Mouse (Mus musculus) ovary, postnatal 36 days (tissue): Measurements from ENCODE around the gene Grin2d.
A peak's percentile ranks its signal among the peaks of the same experiment; 100 is the strongest.

ENCODE experiments used
- DNase-seq: peaks from one replicate; pipeline ENCODE4 v3.0.0; 2022; ENCODE audit warnings: low spot score, mixed read lengths

Gene Grin2d

DNA sequence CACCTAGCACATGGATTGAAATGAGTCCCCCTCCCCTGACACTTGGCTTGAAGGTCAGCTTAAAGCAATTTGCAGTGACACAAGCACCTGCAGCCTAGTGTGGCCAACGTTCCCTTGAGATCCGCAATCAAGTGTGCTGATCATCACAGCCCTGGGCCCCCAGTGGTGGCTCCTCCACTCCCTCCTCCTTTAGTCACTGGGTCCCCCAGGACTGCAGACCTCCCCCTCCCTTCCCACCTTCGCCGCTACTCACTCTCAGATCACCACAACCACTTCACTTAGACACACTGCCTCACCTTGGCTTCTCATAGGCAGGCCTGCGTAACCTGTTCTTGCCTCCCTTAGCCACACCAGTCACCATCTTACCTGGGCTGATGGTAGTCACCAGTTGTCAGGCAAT, 72.2 kb downstream of the Grin2d start:
- DNase-seq: no peak

DNA sequence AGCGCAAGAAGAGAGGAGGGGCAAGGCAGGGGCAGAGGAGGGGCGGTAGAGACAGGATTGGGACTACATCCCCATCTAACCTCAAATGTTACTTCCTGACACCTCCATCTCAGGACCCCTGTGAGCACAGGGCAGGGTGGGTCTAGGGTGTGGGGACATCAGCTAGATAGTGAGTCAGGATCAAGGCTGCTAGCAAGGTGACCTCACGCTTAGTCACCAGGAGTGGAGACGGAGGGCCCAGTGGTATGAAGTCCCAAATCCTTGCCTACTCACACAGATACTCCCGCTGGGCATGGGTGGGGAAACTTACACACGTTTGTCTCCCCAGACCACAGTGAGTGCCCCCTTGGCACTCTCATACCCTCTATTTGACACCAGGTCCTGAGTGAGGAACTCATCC, 75.6 kb downstream of the Grin2d start:
- DNase-seq: no peak

DNA sequence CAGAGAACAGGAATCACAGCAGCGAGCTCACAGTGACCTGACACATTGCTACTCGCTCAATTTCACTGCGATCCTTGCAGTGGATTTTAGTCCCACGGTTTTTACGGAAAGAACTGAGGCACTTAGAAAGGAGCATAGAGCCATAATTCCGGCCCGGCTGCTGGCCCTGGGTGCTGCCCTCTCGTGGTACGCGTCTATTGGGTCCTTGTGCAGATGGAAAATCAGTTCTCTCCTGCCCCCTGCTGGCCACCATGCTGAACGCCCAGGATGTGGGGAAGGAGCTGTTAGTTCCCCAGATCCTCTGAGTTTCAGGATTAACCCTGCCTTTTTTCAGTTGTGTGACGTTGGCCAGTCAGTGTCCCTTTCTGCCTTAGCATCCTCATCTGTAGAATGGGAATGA, 76.8 kb downstream of the Grin2d start:
- peak; percentile 89 for DNase-seq

DNA sequence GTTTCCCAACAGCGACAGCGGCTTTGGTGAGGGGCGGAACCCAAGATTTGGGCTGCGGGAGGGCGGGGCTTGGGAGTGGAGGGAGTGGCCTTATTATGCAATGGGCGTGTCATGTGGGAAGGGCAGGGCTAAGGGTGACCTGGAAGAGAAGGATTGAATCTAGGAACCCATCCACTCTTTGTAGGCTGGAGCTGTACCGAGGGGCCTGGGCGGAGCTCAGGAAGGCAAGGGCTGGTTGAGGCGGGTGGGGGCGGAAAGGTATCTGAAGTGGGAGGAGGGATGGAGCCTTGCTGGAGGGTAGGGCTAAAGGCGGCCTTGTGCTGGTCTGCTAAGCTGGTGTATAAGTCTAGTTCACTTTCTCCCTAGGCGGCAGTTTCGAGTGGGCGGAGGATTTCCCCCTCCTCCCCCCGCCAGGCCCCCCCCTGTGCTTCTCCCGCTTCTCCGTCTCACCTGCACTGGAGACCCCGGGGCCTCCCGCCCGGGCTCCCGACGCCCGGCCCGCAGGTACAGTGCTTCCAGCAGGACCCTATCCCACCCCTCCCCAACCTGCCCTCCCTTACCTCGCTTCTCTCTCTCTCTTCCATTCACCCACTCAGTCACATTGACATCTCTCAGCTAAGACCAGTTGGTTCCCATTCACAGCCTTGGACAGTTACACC, 77.5 kb downstream of the Grin2d start:
- no peak for DNase-seq

DNA sequence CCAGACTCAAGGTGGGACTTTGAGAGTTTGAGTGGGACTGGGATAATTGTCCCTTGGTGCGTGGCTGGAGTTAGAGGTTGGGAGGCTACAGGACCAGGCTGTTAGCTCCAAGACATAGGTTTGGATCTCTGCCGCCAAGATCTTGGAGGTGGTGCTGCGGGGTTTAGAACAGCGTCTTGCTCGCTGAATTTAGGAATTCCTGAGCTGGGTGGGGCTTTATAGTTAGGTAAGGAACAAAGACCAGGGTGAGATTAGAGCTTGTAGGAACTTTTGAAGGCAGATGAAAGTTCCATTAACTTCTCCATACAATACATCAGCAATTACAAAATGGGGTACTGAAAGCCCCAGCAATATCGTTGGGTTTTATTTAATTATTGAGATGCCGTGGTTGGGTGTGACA, 78.2 kb downstream of the Grin2d start:
- no peak for DNase-seq

DNA sequence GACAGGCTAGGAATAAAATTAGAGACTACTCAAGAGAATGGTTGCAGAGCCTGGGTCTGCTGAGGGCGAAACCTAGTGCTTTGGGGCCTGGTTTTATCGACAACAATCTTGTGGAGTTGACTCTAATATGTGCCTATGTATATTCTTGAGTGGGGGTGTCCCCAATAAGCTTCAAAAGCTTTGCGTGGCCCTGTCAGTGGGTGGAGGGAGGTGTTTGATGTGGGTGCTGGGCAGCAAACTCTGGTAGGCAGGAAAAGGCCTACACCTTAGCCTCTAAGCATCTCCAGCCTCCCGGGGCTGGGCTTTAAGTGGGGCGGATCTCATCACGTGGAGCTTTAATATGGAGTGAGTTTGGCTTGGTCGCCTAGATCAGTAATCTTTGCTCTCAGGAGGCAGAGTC, 79.2 kb downstream of the Grin2d start:
- DNase-seq: no peak

DNA sequence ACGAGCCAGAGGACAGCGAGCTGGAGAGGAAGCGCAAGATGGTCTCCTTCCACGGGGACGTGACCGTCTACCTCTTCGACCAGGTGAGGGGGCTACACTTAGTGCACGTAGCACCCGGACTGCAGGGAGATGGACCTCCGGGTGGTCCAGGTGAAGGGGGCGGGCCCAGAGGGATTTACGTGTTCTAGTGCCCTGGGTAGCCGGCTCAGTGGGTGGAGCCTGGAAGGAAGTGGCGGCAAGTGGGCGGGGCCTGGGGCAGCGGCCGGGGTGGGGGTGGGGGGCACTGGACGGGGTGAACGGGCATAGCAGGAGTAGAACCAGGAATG, 79.7 kb downstream of the Grin2d start:
- DNase-seq: no peak

DNA sequence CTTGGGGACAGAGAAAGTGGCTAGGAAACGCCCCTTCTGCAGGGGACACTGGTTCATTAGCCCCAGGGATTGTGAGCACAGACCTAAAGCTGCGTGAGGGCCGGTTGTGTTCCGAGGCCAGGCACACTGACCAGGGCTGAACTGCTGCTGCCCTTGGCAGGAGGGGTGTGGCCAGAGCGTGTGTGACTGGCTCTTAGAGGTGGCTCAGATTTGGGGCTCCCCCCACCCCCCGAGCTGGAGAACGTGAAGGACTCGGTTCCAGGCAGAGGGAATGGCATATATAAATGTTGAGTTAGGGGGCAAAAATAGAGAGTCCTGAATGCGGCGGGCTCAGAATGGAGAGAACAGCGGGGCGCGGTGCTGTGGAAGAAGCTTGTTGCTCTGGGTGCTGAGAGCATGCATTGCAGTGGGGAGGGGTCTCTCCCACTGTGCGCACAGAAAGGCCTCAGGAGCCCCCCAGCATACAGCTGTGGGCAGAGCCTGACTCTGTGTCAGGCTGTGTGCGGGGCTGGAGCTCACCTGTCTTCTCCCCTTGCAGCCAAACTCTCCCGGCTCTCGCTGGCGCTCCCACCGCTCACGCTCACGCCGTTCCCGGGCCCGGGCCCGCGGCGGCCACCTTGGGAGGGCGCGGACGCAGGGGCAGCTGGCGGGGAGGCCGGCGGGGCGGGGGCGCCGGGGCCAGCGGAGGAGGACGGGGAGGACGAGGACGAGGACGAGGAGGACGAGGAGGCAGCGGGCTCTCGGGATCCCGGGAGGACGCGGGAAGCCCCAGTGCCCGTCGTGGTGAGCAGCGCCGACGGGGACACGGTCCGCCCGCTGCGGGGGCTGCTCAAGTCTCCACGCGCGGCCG, 80.3 kb downstream of the Grin2d start:
- no peak for DNase-seq

DNA sequence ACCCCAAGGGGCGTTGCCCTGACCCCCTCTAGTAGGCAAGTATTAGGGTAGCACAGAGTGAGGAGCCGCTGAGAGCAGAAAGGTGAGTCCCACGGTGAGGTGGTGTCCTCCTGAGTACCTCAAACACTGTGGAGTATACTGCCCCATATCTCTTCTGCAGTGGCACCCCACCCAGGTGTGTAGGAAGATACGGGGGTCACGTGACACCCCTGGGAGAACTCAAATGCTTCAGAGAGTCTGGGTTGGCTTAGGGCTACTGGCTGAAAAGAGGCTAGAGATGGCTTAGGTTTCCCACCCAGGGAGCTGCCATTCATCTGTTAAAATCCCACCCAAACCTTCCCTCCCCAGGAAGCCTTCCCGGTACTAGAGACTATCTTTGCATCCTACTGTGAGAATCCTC, 81.2 kb downstream of the Grin2d start:
- no peak for DNase-seq

DNA sequence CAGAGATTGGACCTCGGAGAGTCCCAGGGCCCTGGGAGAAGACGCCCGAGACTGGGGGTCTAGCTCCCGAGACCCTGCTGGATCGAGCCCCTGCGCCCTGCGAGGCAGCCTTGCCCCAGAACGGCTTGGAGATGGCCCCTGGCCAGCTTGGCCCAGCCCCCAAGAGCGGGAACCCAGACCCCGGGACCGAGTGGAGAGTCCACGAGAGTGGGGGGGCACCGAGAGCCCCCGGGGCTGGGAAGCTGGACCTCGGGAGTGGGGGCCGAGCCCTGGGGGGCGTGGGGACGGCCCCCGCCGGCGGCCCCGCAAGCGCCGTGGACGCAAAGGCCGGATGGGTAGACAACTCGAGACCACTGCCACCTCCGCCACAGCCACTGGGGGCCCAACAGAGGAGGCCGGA, 83.2 kb downstream of the Grin2d start:
- no peak for DNase-seq

DNA sequence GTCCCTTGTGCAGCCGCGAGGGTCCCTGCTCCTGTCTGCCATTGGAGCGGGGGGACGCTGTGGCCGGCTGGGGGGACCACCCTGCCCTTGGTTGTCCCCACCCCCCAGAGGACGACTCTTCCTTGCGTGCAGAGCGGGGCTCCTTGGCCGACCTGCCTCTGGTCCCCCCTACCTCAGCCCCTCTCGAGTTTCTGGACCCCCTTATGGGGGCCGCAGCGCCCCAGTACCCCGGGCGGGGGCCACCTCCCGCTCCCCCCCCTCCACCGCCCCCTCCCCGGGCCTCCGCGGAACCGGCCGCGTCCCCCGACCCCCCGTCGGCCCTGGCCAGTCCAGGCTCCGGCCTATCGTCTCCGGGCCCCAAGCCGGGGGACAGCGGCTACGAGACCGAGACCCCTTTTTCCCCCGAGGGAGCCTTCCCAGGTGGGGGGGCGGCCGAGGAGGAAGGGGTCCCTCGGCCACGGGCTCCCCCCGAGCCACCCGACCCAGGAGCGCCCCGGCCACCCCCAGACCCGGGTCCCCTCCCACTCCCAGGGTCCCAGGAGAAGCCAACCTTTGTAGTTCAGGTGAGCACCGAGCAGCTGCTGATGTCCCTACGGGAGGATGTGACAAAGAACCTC, 84.1 kb downstream of the Grin2d start:
- no peak for DNase-seq

DNA sequence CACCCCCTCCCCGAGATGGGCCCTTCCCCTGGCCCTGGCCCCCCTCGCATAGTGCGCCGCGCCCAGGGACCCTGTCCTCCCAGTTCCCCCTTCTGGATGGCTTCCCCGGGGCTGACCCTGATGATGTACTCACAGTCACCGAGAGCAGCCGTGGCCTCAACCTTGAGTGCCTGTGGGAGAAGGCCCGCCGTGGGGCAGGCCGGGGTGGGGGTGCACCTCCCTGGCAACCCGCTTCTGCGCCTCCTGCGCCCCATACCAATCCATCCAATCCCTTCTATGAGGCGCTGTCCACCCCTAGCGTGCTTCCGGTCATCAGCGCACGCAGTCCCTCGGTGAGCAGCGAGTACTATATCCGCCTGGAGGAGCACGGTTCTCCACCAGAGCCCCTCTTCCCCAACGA, 84.9 kb downstream of the Grin2d start:
- no peak for DNase-seq

DNA sequence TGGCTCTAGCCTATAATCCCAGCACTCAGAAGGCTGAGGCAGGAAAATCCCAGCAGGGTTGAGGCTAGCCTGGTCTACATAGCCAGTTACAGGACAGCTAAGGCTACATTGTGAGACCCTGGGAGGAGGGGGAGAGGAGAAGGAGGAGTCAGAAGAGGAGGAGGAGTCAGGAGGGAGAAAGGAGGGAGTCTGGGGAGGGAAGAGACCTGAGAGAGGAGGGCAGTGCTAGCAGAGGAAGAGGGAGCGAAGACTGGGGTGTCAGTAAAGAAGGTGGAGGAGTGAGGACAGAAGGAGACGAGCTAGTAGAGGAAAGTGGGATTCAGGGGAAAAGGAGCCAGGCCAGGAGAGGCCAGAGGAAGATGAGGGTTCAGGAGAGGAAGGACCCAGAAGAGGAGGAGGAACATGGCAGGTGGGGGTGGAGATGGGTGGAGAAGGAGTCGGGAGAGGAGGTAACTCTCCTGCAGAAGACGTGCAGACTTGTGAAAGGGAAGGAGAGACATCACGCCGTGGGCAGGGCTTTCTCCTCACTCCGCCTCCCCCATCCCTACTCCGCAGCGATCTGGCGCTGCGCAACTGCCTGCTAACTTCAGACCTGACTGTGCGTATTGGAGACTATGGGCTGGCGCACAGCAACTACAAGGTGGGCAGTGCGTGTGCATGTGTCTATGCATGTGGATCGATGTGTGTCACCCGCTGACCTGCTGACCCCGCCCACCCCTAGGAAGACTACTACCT, 86.3 kb downstream of the Grin2d start:
- no peak for DNase-seq

DNA sequence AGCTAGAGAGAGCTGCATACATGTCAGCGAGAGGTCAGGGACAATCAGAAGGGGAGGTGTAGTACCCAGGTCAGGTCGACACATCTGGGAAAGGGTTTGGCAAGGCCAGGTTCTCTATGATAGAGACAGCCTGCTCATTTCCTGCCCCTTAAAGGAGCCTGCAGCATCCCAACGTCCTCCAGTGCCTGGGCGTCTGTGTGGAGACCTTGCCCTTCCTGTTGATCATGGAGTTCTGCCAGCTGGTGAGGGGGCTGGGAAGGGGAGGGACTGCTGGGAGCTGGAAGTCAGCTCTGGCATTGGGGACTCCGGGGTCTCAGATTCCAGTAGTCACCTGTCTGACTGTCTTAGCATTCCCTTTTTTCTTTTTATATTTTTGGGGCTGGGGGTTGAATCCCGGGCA, 87.5 kb downstream of the Grin2d start:
- no peak for DNase-seq

DNA sequence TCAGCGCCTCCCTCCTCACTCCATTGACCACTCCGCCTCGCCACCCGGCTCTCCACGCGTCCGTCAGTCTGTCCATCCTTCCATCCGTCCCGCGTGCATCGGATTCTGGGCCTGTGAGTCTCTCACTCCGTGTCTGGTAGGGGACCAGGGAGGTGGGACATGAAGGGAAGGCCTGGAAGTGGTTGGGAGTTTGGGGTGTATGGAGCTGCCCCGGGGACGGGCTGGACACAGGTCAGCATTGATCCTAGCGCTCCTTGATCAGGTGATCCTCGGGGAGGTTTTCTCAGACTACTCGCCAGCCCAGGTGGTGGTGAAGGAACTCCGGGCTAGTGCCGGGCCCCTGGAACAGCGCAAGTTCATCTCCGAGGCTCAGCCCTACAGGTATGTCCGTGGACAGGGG, 90.5 kb downstream of the Grin2d start:
- DNase-seq: no peak

DNA sequence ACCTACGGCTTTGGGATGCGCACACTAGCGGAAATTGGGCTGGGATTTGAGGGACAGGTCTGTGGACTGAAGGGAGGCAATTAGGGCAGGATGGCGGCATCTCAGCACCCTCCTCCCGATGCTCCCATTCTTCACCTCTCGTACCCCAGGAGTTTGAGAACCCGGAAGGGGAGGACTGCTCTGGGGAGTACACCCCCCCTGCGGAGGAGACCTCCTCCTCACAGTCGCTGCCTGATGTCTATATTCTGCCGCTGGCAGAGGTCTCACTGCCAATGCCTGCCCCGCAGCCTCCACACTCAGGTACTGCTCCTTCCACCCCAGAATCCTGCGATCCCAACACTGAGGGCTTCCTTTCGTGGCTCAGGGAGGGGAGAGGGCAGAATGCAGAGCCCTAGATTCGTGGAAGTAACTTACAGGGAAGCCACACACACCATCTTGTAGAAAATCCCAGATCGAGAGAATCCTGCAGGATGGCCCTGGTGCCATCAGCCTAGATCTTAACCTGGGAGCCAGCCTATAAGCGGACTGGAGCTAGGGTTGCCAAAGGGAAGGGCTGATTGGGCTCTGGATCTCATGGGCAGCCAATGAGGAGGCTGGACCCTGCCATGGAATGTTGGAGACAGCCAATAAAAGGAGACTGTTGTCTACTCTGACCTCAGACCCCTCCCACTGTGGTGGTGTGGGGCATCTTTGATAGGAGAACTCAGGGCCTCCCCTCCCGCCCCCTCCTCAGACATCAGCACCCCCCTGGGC, 91.3 kb downstream of the Grin2d start:
- DNase-seq: no peak

DNA sequence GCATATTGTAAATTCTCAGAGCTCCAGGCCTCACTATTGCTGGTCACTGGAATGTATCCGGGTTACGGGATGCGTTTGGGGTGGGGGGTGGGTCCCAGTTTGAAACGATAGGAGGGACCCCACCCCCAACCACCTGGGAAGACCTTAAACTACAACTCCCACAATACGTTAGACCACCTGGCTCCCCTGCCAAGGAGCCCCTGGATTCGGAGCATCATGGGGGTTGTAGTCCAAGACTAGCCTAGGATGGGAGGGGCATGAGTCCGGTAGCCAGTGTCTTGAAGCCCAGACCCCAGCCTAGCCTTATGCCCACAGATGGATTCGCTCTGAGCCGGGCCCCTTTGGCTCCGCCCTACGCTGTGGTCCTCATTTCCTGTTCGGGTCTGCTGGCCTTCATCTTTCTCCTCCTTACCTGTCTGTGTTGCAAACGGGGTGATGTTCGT, 92.0 kb downstream of the Grin2d start:
- no peak for DNase-seq

DNA sequence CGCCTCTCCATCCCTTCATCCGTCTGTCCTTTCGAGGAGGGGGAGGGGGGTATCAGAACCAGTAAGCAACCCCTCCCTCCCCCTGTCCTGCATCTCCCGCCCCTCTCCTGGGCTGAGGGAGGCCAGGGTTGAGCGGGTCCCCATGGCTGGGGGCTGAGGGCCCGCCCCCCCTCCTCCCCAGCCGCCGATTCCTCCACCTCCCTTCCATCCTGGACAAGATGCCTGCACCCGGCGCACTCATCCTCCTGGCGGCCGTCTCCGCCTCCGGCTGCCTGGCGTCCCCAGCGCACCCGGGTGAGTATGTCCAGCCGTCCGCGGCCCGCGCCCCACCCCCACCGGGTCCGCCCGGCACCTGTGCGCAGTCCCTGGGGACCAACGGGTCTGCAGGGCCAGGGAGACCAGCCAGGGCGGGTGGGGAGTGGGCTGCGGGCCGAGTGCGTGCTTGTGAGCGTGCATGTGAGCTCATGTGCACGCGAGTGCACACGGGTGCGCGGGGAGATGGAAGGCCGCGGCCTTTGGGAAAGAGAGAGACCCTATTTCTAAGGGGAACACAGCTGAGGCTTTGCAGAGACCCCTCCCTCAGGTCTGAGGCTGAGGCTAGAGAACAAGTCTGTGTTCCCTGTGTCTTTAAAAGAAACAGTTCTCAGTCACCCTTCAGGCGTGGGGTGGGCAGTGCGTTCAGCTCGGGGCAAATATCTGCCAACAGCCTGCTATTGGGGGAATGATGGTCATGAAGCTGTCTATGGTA, 92.6 kb downstream of the Grin2d start:
- DNase-seq: no peak

DNA sequence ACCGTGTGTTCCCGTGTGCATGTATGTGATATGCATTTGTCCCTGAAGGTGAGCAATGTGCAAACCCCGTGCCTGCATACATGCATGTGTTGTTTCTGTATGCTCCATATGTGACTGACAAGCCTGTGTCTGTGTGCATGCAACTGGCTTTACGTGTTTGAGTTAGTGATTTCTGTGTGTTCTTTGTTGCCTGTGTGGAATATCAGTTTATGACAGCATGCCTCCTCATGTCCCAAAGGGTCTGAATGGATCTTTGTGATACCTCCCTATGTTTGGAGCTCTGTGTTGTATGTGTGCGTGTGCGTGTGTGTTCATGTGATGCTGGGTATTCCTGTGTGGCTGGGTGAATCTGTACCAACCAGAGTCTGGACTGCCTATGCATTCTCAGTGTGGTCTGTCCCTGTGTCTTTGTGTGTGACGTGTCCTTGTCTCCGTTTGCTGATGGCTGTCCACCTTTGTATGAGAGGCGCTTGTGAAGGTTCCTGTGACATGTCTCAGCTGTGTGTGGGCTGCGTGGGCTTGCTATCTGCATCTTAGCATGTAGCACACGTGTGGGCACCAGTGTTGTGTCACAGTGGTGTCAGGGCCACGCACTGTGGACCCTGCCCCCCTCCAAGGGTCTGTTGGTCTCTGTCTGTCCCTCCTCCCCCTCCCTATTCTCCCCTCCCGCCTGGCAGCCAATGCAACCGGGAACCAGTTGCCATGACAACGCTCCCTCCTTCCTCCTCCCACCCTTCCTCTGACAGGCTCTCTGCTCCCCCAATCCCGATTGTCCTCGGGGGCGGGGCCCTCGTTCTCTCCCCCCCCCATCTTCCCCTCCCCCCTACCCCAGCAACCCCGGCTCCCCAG, 93.4 kb downstream of the Grin2d start, which contains the start of gene Sult2b1:
Gene Sult2b1, minus strand, starts transcription at position 146 of the 849 bp plus-strand sequence.
- DNase-seq: no peak

DNA sequence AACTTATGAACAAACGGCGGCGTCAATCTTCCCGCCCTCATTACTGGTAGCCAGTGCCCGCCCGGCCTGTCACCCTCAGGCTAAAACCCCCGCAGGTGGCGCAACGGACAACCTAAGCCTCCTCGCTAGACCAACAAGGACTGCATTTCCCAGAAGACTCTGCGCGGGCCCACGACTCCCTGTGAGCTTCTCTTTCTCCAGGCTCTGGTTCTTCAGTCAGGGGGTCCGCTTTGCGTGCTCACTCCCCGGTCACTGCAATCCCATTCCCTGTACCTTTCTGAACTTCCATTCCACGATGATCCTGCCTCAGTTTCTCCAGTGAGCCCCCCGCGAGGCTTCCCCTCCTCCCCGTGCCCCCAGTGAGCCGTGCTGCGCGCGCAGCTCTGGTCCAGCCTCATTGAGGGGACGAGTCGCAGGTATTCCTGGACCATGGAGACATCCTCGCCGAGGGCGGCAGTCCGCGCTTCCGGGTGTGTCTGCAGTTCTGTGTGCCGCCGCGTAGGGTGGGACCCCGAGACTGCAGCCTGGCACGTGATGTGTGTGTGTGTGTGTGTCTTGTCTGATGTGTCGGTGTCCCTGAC, 94.6 kb downstream of the Grin2d start, which contains the start of gene Lmtk3:
Gene Lmtk3, plus strand, starts transcription at position 228 of the 581 bp plus-strand sequence.
- DNase-seq: peak; percentile 67
